Mouse (Mus musculus) telencephalon, adult 2 months (tissue): ENCODE data around the gene Diras1.
"Not testable (repeated sequence)": the region's sequence is repeated elsewhere in the genome, so short reads cannot be mapped to it uniquely, and the experiment has no call there.

ENCODE experiments used
- DNase-seq: peaks from one replicate; pipeline ENCODE4 v3.0.0-alpha.2; 2011; ENCODE audit warnings: low read depth, low spot score

Diras1 gene

GRCm38 (mm10) chr10:80998021-80998420 is 27.4 kb downstream of the Diras1 start:
- no peak for DNase-seq

GRCm38 (mm10) chr10:80997332-80997731 is 28.1 kb downstream of the Diras1 start:
- no peak for DNase-seq

- DNase-seq, result no peak
These were observed 29.0 kb downstream of the Diras1 start for GRCm38 (mm10) chr10:80996501-80996900.

GRCm38 (mm10) chr10:80995091-80995632 is 30.3 kb downstream of the Diras1 start:
- peak; percentile 60 for DNase-seq

- DNase-seq, result no peak
These were observed 30.8 kb downstream of the Diras1 start for GRCm38 (mm10) chr10:80994621-80995020.

GRCm38 (mm10) chr10:80993276-80993675 is 32.2 kb downstream of the Diras1 start:
- DNase-seq, result no peak

GRCm38 (mm10) chr10:80991945-80992344 is 33.5 kb downstream of the Diras1 start:
- DNase-seq, result no peak

GRCm38 (mm10) chr10:80991007-80991406 is 34.5 kb downstream of the Diras1 start:
- DNase-seq, result no peak

GRCm38 (mm10) chr10:80990406-80990805 is 35.1 kb downstream of the Diras1 start:
- DNase-seq, result no peak

- not testable (repeated sequence) for DNase-seq
These were observed 35.6 kb downstream of the Diras1 start for GRCm38 (mm10) chr10:80989854-80990253.

- no peak for DNase-seq
These were observed 36.0 kb downstream of the Diras1 start for GRCm38 (mm10) chr10:80989446-80989845.

GRCm38 (mm10) chr10:80987709-80988441 is 37.6 kb downstream of the Diras1 start:
- DNase-seq, result no peak

- DNase-seq, result no peak
These were observed 38.7 kb downstream of the Diras1 start for GRCm38 (mm10) chr10:80986754-80987153.

- DNase-seq, result no peak
These were observed 39.3 kb downstream of the Diras1 start for GRCm38 (mm10) chr10:80985970-80986701.

GRCm38 (mm10) chr10:80985241-80985969 is 40.1 kb downstream of the Diras1 start:
- no peak for DNase-seq

GRCm38 (mm10) chr10:80984223-80984622 is 41.2 kb downstream of the Diras1 start:
- no peak for DNase-seq

GRCm38 (mm10) chr10:80982381-80982780 is 43.1 kb downstream of the Diras1 start:
- DNase-seq, result no peak

- DNase-seq, result no peak
These were observed 43.8 kb downstream of the Diras1 start for GRCm38 (mm10) chr10:80981564-80982112.

GRCm38 (mm10) chr10:80975478-80975877 is 50.0 kb downstream of the Diras1 start:
- DNase-seq, result no peak

GRCm38 (mm10) chr10:80973722-80974121 is 51.7 kb downstream of the Diras1 start:
- no peak for DNase-seq

GRCm38 (mm10) chr10:80972071-80972987 is 53.1 kb downstream of the Diras1 start:
- DNase-seq, result no peak
